Mouse (Mus musculus) heart, embryonic 11.5 days (tissue): ENCODE measurements around the gene N4bp2l1. TPM values are rescaled to one million over a fixed set of nuclear protein-coding genes. Genes with fewer than 3 reads are reported as not detected.

Experiments
- ATAC-seq: fragments of 200-750 bp; cut with Nextera tagmentation; replicated peaks from 2 replicates; pipeline ENCODE4 v1.8.0; 2017; ENCODE audit warnings: moderate library complexity; ENCODE audit not compliant: insufficient number of reproducible peaks, low FRiP score, low TSS enrichment
- H3K27ac ChIP-seq: fragments of 300-500 bp; sonication (generic); 2 replicates; pipeline ENCODE4 v1.5.1; 2014; ENCODE audit warnings: mild to moderate bottlenecking, low read depth, low read length
- H3K27me3 ChIP-seq: fragments of 300-500 bp; sonication (generic); 2 replicates; pipeline ENCODE4 v1.6.1; 2014; ENCODE audit warnings: mild to moderate bottlenecking, low read length, mixed read lengths; ENCODE audit not compliant: control insufficient read depth, insufficient read depth
- H3K36me3 ChIP-seq: fragments of 300-500 bp; sonication (generic); 2 replicates; pipeline ENCODE4 v1.6.1; 2014; ENCODE audit warnings: mild to moderate bottlenecking, low read length, moderate library complexity, mixed read lengths; ENCODE audit not compliant: control insufficient read depth, insufficient read depth
- H3K4me1 ChIP-seq: fragments of 300-500 bp; sonication (generic); 2 replicates; pipeline ENCODE4 v1.6.1; 2014; ENCODE audit warnings: low read length; ENCODE audit not compliant: control insufficient read depth, insufficient read depth
- H3K4me2 ChIP-seq: fragments of 300-500 bp; sonication (generic); 2 replicates; pipeline ENCODE4 v1.6.1; 2014; ENCODE audit warnings: mild to moderate bottlenecking, moderate library complexity
- H3K4me3 ChIP-seq: fragments of 300-500 bp; sonication (generic); 2 replicates; pipeline ENCODE4 v1.5.1; 2014; ENCODE audit warnings: low read depth, low read length
- H3K9ac ChIP-seq: fragments of 300-500 bp; sonication (generic); 2 replicates; pipeline ENCODE4 v1.6.1; 2014; ENCODE audit warnings: mild to moderate bottlenecking, low read depth, low read length, moderate library complexity
- H3K9me3 ChIP-seq: fragments of 300-500 bp; sonication (generic); replicated peaks from 2 replicates; pipeline ENCODE4 v1.6.1; 2016; ENCODE audit warnings: low read length; ENCODE audit not compliant: control insufficient read depth
- WGBS: fragments of 180-500 bp; shearing (Covaris S2); extraction: QIAGEN DNeasy Blood & Tissue Kit; methylation state at CpG from one replicate; pipeline ENCODE4 v1.1.7; 2014; ENCODE audit not compliant: insufficient replicate concordance; 5-methylcytosine and 5-hydroxymethylcytosine counted together
- polyA plus RNA-seq: library from polyadenylated mRNA; unstranded; fragments of >200 nt; fragmentation: Nextera tagmentation; extraction: Ambion mirVana; gene quantifications from 2 replicates; pipeline ENCODE4 v1.2.1, GENCODE M21; 2014

Gene N4bp2l1
- polyA plus RNA-seq, 1 experiment from 2014 or later, result 3.2 TPM

- no peaks in the 10 kb centered on the region for H3K36me3 ChIP-seq
These were observed 23.7 kb upstream of the N4bp2l1 start for GRCm38 (mm10) chr5:150620588-150621135.

GRCm38 (mm10) chr5:150618599-150619355, 21.8 kb upstream of the N4bp2l1 start:
- no peaks in the 10 kb centered on the region for H3K27me3 ChIP-seq
- WGBS, result 86% methylated on average over 10 of the region's 10 CpGs
- no peak for ATAC-seq
- H3K9ac ChIP-seq, result no peak overlapping the region
- H3K4me3 ChIP-seq, result no peak overlapping the region
- H3K36me3 ChIP-seq, result no peaks in the 10 kb centered on the region
- no peaks in the 10 kb centered on the region for H3K4me1 ChIP-seq
- no peak overlapping the region for H3K4me2 ChIP-seq
- no peaks in the 10 kb centered on the region for H3K9me3 ChIP-seq
- H3K27ac ChIP-seq, result no peak overlapping the region

More at GRCm38 (mm10) chr5:150620588-150621135, 23.7 kb upstream of the N4bp2l1 start:
- no peaks in the 10 kb centered on the region for H3K27me3 ChIP-seq
- no peaks in the 10 kb centered on the region for H3K9me3 ChIP-seq
- no peak for ATAC-seq
- H3K9ac ChIP-seq, result no peak overlapping the region
- 79% methylated on average over 7 of the region's 7 CpGs for WGBS
- H3K4me3 ChIP-seq, result no peak overlapping the region
- no peak overlapping the region for H3K27ac ChIP-seq
- H3K4me2 ChIP-seq, result no peak overlapping the region
- no peaks in the 10 kb centered on the region for H3K4me1 ChIP-seq

- 81% methylated on average over 3 of the region's 3 CpGs for WGBS
- ATAC-seq, result no peak
- no peaks in the 10 kb centered on the region for H3K4me1 ChIP-seq
These were observed 19.7 kb upstream of the N4bp2l1 start for GRCm38 (mm10) chr5:150616731-150617130.

GRCm38 (mm10) chr5:150616216-150616615, 19.2 kb upstream of the N4bp2l1 start:
- Histone ChIP-seq H3K4me2 (no peak overlapping the region), H3K36me3 (no peaks in the 10 kb centered on the region), H3K4me3 (no peak overlapping the region), H3K27me3 (no peaks in the 10 kb centered on the region), H3K9ac (no peak overlapping the region), H3K4me1 (no peaks in the 10 kb centered on the region), H3K27ac (no peak overlapping the region), H3K9me3 (no peaks in the 10 kb centered on the region)
- no peak for ATAC-seq
- 97% methylated on average over 2 of the region's 2 CpGs for WGBS

More at GRCm38 (mm10) chr5:150616731-150617130, 19.7 kb upstream of the N4bp2l1 start:
- Histone ChIP-seq H3K36me3 (no peaks in the 10 kb centered on the region), H3K4me3 (no peak overlapping the region), H3K27me3 (no peaks in the 10 kb centered on the region), H3K27ac (no peak overlapping the region), H3K9me3 (no peaks in the 10 kb centered on the region), H3K4me2 (no peak overlapping the region), H3K9ac (no peak overlapping the region)

GRCm38 (mm10) chr5:150614054-150614453, 17.1 kb upstream of the N4bp2l1 start:
- H3K4me1 ChIP-seq, result no peaks in the 10 kb centered on the region
- H3K4me3 ChIP-seq, result no peak overlapping the region
- H3K9ac ChIP-seq, result no peak overlapping the region
- no peaks in the 10 kb centered on the region; the same call in 1 of the 2 replicates for H3K36me3 ChIP-seq
- WGBS, result 73% methylated on average over 2 of the region's 2 CpGs
- no peaks in the 10 kb centered on the region for H3K27me3 ChIP-seq
- no peak overlapping the region for H3K4me2 ChIP-seq
- no peak overlapping the region for H3K27ac ChIP-seq
- ATAC-seq, result no peak
- no peaks in the 10 kb centered on the region for H3K9me3 ChIP-seq

GRCm38 (mm10) chr5:150611697-150612096, 14.7 kb upstream of the N4bp2l1 start:
- no peaks in the 10 kb centered on the region; the same call in 1 of the 2 replicates for H3K36me3 ChIP-seq
- no peaks in the 10 kb centered on the region for H3K4me1 ChIP-seq
- no peak overlapping the region for H3K9ac ChIP-seq
- no peaks in the 10 kb centered on the region for H3K27me3 ChIP-seq
- no peak; the same call in 1 of the 2 replicates for ATAC-seq
- H3K4me2 ChIP-seq, result no peak overlapping the region
- H3K9me3 ChIP-seq, result no peaks in the 10 kb centered on the region
- no peak overlapping the region for H3K4me3 ChIP-seq
- 55% methylated on average over 12 of the region's 12 CpGs for WGBS
- no peak overlapping the region for H3K27ac ChIP-seq

- Histone ChIP-seq H3K9me3 (no peaks in the 10 kb centered on the region), H3K27ac (no peak overlapping the region), H3K4me3 (no peak overlapping the region), H3K27me3 (no peaks in the 10 kb centered on the region), H3K4me2 (no peak overlapping the region), H3K36me3 (peaks cover 2% of the 10 kb centered on the region; the same call in 1 of the 2 replicates), H3K4me1 (no peaks in the 10 kb centered on the region), H3K9ac (no peak overlapping the region)
- ATAC-seq, result no peak
- 93% methylated on average over 1 of the region's 1 CpGs for WGBS
These were observed 14.1 kb upstream of the N4bp2l1 start for GRCm38 (mm10) chr5:150611136-150611535.

- no peaks in the 10 kb centered on the region for H3K9me3 ChIP-seq
- no peaks in the 10 kb centered on the region for H3K27me3 ChIP-seq
- H3K4me3 ChIP-seq, result no peak overlapping the region
- ATAC-seq, result no peak
- peaks cover 2% of the 10 kb centered on the region; the same call in 1 of the 2 replicates for H3K36me3 ChIP-seq
- no peak overlapping the region for H3K4me2 ChIP-seq
- WGBS, result 89% methylated on average over 8 of the region's 8 CpGs
- H3K9ac ChIP-seq, result no peak overlapping the region
- H3K4me1 ChIP-seq, result no peaks in the 10 kb centered on the region
- no peak overlapping the region for H3K27ac ChIP-seq
These were observed 10.6 kb upstream of the N4bp2l1 start for GRCm38 (mm10) chr5:150607631-150608030.
